Mouse (Mus musculus): ENCODE data around the gene Adipoq.
"Not testable (repeated sequence)": the region's sequence is repeated elsewhere in the genome, so short reads cannot be mapped to it uniquely, and the experiment has no call there.

Gene Adipoq

DNA sequence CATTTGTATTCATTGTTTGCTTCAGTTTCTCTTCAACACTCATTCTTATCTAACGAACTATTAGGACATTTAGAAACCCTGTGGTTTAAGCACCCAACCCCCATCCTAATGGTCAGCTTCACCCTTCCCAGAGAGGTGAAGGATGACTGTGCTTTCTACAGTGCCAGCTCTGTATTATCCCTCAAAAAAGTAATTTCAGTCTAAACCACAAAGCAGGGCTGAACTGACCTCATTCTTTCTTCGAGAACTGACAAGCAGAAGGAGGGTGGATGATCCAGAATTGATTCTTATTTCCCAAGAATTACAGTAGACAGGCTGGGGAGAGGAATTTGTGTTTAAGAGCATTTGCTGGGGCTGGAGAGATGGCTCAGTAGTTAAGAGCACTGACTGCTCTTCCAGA, 13.4 kb downstream of the Adipoq start:
- no peak for DNase-seq (ENCODE audit: low spot score in 2 of 2)

GRCm38 (mm10) chr16:23162116-23162515, 15.8 kb downstream of the Adipoq start:
- DNase-seq (ENCODE audit: low spot score in 2 of 2): no peak

DNA sequence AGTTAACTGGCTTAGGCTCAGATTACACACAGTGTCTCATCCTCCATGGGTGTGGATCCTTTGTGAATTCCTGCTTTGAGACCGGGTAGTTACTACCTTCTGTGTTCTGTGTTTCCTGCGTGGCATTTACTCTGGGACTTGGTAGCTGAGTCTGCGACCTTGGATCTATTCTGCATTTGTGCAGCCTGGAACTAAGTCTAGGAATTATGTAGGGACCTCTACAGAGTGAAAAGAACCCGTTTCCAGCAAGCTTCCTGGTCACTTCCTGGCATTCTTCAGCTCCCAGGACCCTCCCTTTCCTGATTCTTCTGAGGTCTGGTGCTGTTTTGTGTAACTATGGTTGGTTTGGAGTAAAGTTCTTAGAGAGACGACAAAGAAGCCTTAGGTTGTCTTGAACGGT, 18.1 kb downstream of the Adipoq start:
- no peak for DNase-seq (ENCODE audit: low spot score in 2 of 2)

GRCm38 (mm10) chr16:23165441-23165840, 19.1 kb downstream of the Adipoq start:
- no peak for DNase-seq (ENCODE audit: low spot score in 2 of 2)

GRCm38 (mm10) chr16:23166646-23167045, 20.3 kb downstream of the Adipoq start:
- DNase-seq (ENCODE audit: low spot score in 2 of 2): no peak

GRCm38 (mm10) chr16:23167079-23167478, 20.7 kb downstream of the Adipoq start:
- DNase-seq (ENCODE audit: low spot score in 2 of 2): no peak

GRCm38 (mm10) chr16:23170813-23171212, 24.5 kb downstream of the Adipoq start:
- no peak for DNase-seq (ENCODE audit: low spot score in 2 of 2)

GRCm38 (mm10) chr16:23173904-23174303, 27.6 kb downstream of the Adipoq start:
- no peak for DNase-seq (ENCODE audit: low spot score in 2 of 2)

DNA sequence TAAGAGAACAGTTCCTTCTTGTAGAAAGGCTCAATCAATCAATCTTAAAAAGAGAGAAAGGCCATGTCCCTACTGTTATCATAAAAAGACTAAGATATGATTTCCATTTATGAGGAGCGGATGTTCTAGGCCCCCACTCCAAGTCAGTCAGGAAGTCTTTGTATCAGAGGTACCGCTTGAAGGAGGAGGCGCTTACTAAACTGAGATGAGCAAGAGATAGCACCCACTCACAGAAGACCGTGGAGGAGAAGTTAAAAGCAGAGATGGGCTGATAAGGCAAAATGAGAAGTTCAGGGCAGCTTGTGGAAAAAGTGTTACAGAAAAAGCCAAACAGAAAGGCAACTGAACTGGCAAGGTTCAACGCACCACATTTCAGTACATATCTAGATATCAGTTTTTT, 28.5 kb downstream of the Adipoq start:
- no peak for DNase-seq (ENCODE audit: low spot score in 2 of 2)

DNA sequence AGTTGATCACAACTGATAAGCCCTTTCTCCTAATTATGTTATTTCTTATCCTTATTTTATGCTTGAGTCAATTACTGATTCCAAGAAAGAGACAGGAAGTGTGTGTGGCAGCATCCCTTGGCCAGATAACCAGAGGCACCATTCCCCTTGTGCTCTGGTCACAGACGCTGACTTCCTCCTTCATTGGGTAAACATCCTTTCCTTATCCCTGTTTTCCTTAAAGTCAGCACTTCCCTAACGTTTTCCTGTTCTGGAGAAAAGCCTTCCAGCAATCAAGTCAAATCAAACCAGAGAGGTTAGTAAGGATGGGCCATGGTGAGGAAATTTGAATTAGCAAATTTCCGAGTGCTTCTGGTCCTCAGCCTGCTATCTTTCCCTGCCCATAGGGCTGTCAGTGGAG, 29.6 kb downstream of the Adipoq start:
- DNase-seq (ENCODE audit: low spot score in 2 of 2): no peak

- no peak for DNase-seq (ENCODE audit: low spot score in 2 of 2)
These were observed 31.5 kb downstream of the Adipoq start for GRCm38 (mm10) chr16:23177856-23178255.

DNA sequence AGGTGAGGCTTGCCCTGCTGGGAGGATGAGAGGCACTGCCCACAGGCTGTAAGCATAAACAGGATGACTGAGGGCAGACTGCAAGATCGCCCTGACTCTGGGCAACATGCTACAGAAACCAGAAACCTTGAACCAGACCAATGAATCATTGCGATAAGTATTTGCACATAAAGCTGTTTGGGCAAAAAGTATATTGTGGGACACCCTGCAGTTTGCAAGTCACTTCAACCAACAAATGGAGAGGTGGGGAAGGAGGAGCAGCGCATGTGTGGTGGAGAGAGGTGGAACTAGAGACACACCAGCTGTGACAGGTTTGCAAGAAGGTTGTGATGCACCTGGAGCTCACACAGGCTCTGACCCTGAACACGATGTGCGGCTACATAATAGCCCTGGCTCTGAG, 32.5 kb downstream of the Adipoq start:
- no peak for DNase-seq (ENCODE audit: low spot score in 2 of 2)

DNA sequence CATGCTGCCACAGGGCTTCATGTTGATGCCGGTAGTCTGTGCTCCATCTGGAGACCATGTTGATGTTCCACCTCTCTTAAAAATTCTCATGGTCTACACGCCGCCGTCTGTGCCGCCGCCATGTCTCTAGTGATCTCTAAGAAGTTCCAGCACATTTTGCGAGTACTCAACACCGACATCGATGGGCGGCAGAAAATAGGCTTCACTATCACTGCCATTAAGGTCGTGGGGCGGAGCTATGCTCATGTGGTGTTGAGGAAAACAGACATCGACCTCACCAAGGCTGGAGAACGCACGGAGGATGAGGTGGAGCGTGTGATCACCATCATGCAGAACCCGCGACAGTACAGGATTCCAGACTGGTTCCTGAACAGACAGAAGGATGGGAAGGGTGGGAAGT, 33.1 kb downstream of the Adipoq start:
- DNase-seq (ENCODE audit: low spot score in 2 of 2): not testable (repeated sequence)

DNA sequence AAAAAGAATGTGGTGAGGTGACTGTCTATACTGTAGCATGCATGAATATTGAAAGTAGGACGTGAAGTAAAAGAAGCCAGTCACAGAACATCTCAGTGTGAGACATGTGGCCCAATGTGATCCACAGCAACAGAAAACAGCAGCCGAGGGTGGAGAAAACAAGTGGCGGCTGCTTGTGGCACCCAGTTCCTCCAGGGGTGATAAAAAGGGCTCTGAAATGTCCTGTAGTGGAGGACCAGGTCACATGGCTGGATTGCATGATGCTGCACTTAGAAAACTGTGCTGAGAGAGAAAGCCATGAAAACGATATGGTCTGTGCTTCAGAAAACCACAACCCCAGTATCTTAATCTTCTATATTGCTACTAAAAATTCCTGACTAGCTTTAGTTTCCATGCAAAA, 34.7 kb downstream of the Adipoq start:
- DNase-seq (ENCODE audit: low spot score in 2 of 2): no peak

- DNase-seq (ENCODE audit: low spot score in 2 of 2): no peak
These were observed 35.2 kb downstream of the Adipoq start for GRCm38 (mm10) chr16:23181487-23181886.

- DNase-seq (ENCODE audit: low spot score in 2 of 2): no peak
These were observed 35.7 kb downstream of the Adipoq start for GRCm38 (mm10) chr16:23181942-23182597.

DNA sequence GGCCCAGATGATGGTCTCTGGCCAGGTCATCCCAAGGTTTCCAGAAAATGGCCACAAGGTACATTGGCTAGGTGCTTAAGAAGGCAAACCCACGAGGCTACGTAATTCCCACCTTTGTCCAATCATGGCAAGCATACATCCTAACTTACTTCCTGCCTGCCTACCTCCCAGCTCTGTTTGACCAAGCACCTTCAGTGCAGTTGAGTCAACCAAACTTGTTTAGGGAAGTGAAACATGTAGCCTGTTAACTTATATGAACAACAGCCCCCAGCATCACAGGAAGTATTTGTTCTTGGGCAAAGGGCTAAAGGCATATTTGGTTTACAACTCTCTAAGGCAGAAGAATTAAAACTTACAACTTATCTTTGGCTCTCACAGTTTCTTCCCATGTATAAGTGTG, 39.5 kb downstream of the Adipoq start:
- no peak for DNase-seq (ENCODE audit: low spot score in 2 of 2)

GRCm38 (mm10) chr16:23186418-23186817, 40.1 kb downstream of the Adipoq start:
- no peak for DNase-seq (ENCODE audit: low spot score in 2 of 2)

DNA sequence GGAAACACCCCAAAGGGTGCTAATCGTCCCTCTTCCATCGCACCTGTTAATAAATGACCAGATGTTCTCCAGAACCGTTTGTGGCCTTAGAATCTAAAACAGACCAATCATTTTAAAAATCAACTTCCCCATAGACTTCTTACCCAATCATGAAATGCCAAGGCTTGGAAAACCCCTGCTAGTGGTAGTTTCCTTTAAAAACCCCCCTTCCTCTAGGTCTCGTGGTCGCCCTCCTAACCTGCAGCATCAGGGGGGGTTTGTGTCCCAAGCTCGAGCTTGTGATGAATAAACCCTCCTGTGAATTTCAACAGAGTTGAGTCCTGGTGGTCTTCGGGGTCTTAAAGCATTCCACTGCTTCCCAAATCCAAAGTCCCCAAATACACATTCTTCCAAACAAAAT, 41.6 kb downstream of the Adipoq start:
- DNase-seq (ENCODE audit: low spot score in 2 of 2): no peak

- no peak for DNase-seq (ENCODE audit: low spot score in 2 of 2)
These were observed 43.3 kb downstream of the Adipoq start for GRCm38 (mm10) chr16:23189612-23190011.

DNA sequence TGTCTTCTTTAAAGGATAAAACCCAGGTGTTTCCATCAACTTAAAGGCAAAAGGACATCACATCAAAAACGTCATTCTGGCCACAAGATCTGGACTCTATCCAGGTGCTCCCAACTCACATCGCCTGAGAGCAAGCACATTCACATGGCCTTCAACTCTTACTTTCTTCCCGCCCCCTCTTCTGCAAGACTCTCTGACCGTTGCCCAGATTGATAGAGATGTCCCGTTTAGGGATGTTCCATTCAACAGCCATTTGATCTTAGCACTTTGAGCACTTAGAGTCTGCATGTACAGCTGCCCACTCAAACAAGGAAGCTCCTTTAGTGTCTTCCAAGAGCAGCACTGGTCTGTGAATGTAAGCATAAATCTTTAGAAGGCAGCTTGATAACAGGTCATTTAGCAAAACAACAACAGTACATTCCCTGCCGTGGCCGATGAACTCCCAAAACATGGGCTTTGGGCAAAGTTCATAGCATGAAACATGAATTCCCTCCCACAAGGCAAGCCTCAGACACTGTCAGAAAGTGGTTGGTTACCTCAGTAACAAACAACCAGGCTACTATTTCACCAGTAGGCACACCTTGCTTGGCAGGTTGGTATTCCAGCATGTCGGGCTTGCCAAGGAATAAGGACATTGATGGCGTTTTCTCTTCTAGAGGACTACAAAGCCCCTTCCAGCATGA, 45.4 kb downstream of the Adipoq start:
- DNase-seq (ENCODE audit: low spot score in 2 of 2): no peak

DNA sequence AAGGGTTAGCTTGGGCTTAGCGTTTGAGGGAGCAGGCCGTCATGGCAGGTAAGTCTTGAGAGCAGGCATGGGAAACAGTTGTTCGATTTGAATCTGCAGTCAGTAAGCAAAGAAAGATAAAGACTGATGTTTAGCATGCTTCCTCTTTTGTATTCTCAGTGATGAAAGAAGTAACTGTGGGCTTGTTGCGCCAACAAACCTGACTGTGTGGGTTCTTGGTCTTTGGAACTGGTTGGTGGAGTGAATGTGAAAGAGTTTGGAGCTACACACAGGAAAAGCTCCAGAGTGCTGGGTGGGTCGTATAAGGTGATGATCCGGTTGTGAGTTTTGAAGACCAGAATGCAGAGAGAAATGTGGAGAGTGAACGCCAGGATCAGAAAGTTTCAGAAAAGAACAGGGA, 49.3 kb downstream of the Adipoq start:
- DNase-seq (ENCODE audit: low spot score in 2 of 2): no peak

- DNase-seq (ENCODE audit: low spot score in 2 of 2): no peak
These were observed 50.0 kb downstream of the Adipoq start for GRCm38 (mm10) chr16:23196296-23196695.

DNA sequence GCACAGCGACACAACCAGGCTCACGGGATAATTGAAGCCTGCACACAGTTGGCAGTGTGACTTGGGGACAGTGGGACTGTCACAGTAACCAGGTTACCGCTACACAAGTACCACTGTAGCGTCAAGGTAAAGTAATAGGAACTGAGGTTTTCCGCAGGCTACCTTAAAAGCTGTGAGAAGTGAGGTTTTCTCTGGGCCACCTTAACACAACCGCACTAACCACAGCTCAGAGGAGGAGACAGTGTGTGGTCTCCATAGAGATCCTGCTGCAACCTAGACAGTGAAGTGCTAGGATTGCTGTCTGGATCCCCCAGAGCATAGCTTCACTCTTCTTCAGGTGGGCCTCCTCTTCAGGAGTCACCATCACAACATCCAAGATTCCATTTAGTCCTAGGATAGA, 50.5 kb downstream of the Adipoq start:
- no peak for DNase-seq (ENCODE audit: low spot score in 2 of 2)
